Mouse (Mus musculus) liver, embryonic 16.5 days (tissue): ENCODE results near the gene Cbs. TPM values are rescaled to one million over a fixed set of nuclear protein-coding genes. Genes with fewer than 3 reads are reported as not detected.
A peak's percentile ranks its signal among the peaks of the same experiment; 100 is the strongest.

Experiments
- ATAC-seq: fragments of 200-750 bp; cut with Nextera tagmentation; 2 replicates; pipeline ENCODE4 v1.8.0; 2017; ENCODE audit warnings: low read depth, mild to moderate bottlenecking, moderate number of reproducible peaks, moderate library complexity
- H3K27ac ChIP-seq: fragments of 300-500 bp; sonication (generic); 2 replicates; pipeline ENCODE4 v1.5.1; 2014; ENCODE audit warnings: mild to moderate bottlenecking, low read length
- H3K27me3 ChIP-seq: fragments of 300-500 bp; sonication (generic); 2 replicates; pipeline ENCODE4 v1.6.1; 2014; ENCODE audit warnings: low read depth, low read length, mixed read lengths; ENCODE audit not compliant: control insufficient read depth, insufficient read depth
- H3K36me3 ChIP-seq: fragments of 300-500 bp; sonication (generic); 2 replicates; pipeline ENCODE4 v1.6.1; 2014; ENCODE audit warnings: mild to moderate bottlenecking; ENCODE audit not compliant: control insufficient read depth, insufficient read depth
- H3K4me1 ChIP-seq: fragments of 300-500 bp; sonication (generic); 2 replicates; pipeline ENCODE4 v1.6.1; 2014; ENCODE audit warnings: low read depth, low read length, mixed read lengths; ENCODE audit not compliant: control insufficient read depth
- H3K4me2 ChIP-seq: fragments of 300-500 bp; sonication (generic); 2 replicates; pipeline ENCODE4 v1.6.1; 2014; ENCODE audit warnings: low read depth, low read length, mixed read lengths
- H3K4me3 ChIP-seq: fragments of 300-500 bp; sonication (generic); 2 replicates; pipeline ENCODE4 v1.5.1; 2014; ENCODE audit warnings: low read depth, mild to moderate bottlenecking, low read length
- H3K9ac ChIP-seq: fragments of 300-500 bp; sonication (generic); 2 replicates; pipeline ENCODE4 v1.6.1; 2014; ENCODE audit warnings: low read depth, low read length
- H3K9me3 ChIP-seq: fragments of 300-500 bp; sonication (generic); replicated peaks from 2 replicates; pipeline ENCODE4 v1.6.1; 2016; ENCODE audit warnings: low read length; ENCODE audit not compliant: control insufficient read depth
- WGBS: fragments of 180-500 bp; shearing (Covaris S2); extraction: QIAGEN DNeasy Blood & Tissue Kit; methylation state at CpG from one replicate; pipeline ENCODE4 v1.1.7; 2014; ENCODE audit not compliant: insufficient replicate concordance; 5-methylcytosine and 5-hydroxymethylcytosine counted together
- polyA plus RNA-seq: library from polyadenylated mRNA; unstranded; fragments of >200 nt; fragmentation: Nextera tagmentation; extraction: Ambion mirVana; gene quantifications from 2 replicates; pipeline ENCODE4 v1.2.1, GENCODE M21; 2015

Cbs gene
- 59.8 and 69.0 TPM in 2 replicates for polyA plus RNA-seq

GRCm38 (mm10) chr17:31636942-31637811 lies at the start of gene Cbs:
TSS of gene Cbs (minus strand) at chr17:31637238.
- no peaks in the 10 kb centered on the region for H3K36me3 ChIP-seq
- H3K27me3 ChIP-seq, result peaks cover 25% of the 10 kb centered on the region
- peak within 1 kb of the TSS; percentile 62 for H3K4me2 ChIP-seq
- peak; percentile 88 for ATAC-seq
- H3K27ac ChIP-seq, result peak within 1 kb of the TSS; percentile 91
- peak within 1 kb of the TSS; percentile 60 for H3K4me3 ChIP-seq
- 1% methylated on average over 60 of the region's 61 CpGs for WGBS
- peaks cover 6% of the 10 kb centered on the region for H3K4me1 ChIP-seq
- peak within 1 kb of the TSS; percentile 57 for H3K9ac ChIP-seq
- no peaks in the 10 kb centered on the region for H3K9me3 ChIP-seq

GRCm38 (mm10) chr17:31686225-31686564 lies 49.2 kb upstream of the Cbs start:
- H3K4me3 ChIP-seq, result no peak overlapping the region
- H3K27me3 ChIP-seq, result no peaks in the 10 kb centered on the region
- H3K9me3 ChIP-seq, result no peaks in the 10 kb centered on the region
- peaks cover 2% of the 10 kb centered on the region; the same call in 1 of the 2 replicates for H3K4me1 ChIP-seq
- no peaks in the 10 kb centered on the region for H3K36me3 ChIP-seq
- WGBS, result 43% methylated on average over 3 of the region's 3 CpGs
- no peak overlapping the region for H3K27ac ChIP-seq
- no peak for ATAC-seq
- H3K4me2 ChIP-seq, result no peak overlapping the region
- H3K9ac ChIP-seq, result no peak overlapping the region

DNA sequence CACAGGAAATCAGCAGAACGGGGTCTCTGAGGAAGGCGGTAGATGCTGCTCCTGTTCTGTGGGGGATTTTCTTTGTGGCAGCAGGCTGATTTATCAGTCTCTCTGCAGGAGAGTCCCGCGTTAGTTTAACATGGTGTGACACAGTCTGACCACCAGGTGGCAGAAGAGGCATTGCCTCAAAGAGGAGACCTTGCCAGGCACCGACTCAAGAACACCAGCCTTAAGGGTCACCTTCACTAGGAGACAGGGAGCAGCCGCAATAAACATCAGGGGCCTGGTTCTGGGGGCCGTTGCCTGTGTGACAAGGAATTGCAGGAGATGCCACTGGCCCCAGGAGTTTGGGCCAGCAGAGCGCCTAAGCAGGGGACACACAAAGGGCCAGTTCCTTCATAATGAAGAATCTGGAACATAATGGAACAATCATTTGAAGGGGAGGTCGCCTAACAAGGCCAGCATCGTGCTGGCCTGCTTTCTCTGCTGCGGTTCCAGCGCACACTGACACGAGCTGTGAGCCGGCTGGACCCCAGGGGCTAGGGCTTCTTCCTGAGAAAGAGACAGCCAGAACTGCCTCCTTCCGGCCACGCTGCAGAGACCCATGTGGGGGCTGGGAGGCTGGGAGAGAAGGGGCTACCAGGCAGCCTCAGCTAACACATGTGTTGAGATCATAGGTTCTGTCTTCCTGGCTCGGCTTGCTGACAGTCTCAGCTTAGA lies 48.6 kb upstream of the Cbs start:
- Histone ChIP-seq H3K4me1 (peaks cover 2% of the 10 kb centered on the region; the same call in 1 of the 2 replicates), H3K9me3 (no peaks in the 10 kb centered on the region), H3K4me2 (no peak overlapping the region), H3K4me3 (no peak overlapping the region), H3K36me3 (no peaks in the 10 kb centered on the region), H3K9ac (no peak overlapping the region), H3K27me3 (no peaks in the 10 kb centered on the region), H3K27ac (no peak overlapping the region)
- no peak for ATAC-seq
- WGBS, result 21% methylated on average over 17 of the region's 17 CpGs

GRCm38 (mm10) chr17:31680450-31680849 lies 43.4 kb upstream of the Cbs start:
- ATAC-seq, result no peak
- Histone ChIP-seq H3K27me3 (no peaks in the 10 kb centered on the region), H3K27ac (no peak overlapping the region), H3K9me3 (no peaks in the 10 kb centered on the region), H3K4me3 (no peak overlapping the region), H3K9ac (no peak overlapping the region), H3K36me3 (no peaks in the 10 kb centered on the region), H3K4me2 (no peak overlapping the region), H3K4me1 (no peaks in the 10 kb centered on the region)
- 18% methylated on average over 2 of the region's 2 CpGs for WGBS

- H3K27ac ChIP-seq, result no peak within 1 kb of the TSS
- no peaks in the 10 kb centered on the region for H3K27me3 ChIP-seq
- WGBS, result 73% methylated on average over 8 of the region's 8 CpGs
- H3K9ac ChIP-seq, result no peak within 1 kb of the TSS
- no peak within 1 kb of the TSS for H3K4me3 ChIP-seq
- H3K36me3 ChIP-seq, result no peaks in the 10 kb centered on the region
- H3K4me2 ChIP-seq, result no peak within 1 kb of the TSS
- no peaks in the 10 kb centered on the region for H3K4me1 ChIP-seq
- ATAC-seq, result no peak
- H3K9me3 ChIP-seq, result no peaks in the 10 kb centered on the region
Measured at GRCm38 (mm10) chr17:31677507-31677906, 40.5 kb upstream of the Cbs start, which contains the start of gene Cryaa. TSS of gene Cryaa (plus strand) at chr17:31677807.

- Histone ChIP-seq H3K4me2 (no peak overlapping the region), H3K9me3 (no peaks in the 10 kb centered on the region), H3K4me3 (no peak overlapping the region), H3K27me3 (no peaks in the 10 kb centered on the region), H3K9ac (no peak overlapping the region), H3K27ac (no peak overlapping the region), H3K36me3 (no peaks in the 10 kb centered on the region), H3K4me1 (no peaks in the 10 kb centered on the region; the same call in 1 of the 2 replicates)
- no peak for ATAC-seq
- 62% methylated on average over 1 of the region's 1 CpGs for WGBS
Measured at GRCm38 (mm10) chr17:31674426-31674825, 37.4 kb upstream of the Cbs start.

DNA sequence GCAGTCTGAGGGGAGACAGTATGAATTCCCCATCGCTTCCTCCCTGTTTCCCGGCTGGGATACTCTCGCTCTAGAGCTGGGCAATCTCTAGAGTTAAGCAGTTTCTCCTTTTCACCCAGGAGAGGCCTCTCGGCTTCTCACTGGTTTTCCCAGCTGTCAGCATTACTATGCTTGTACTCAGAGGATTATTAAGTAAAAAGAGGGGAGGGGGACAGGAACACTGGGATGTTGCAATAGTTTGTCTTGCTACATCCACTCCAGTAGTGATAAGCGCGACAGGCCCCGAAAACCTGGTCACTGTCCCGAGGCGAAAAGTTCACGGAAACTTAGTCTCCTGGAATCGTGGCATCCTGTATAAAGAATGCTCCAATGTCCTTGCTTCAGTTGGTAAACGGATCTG lies 35.2 kb upstream of the Cbs start:
- H3K27me3 ChIP-seq, result no peaks in the 10 kb centered on the region
- peak; percentile 37; the same call in 1 of the 2 replicates for ATAC-seq
- no peak overlapping the region for H3K9ac ChIP-seq
- H3K9me3 ChIP-seq, result no peaks in the 10 kb centered on the region
- H3K4me1 ChIP-seq, result no peaks in the 10 kb centered on the region; the same call in 1 of the 2 replicates
- no peak overlapping the region for H3K4me3 ChIP-seq
- no peaks in the 10 kb centered on the region for H3K36me3 ChIP-seq
- peak overlapping the region; percentile 18; the same call in 1 of the 2 replicates for H3K27ac ChIP-seq
- H3K4me2 ChIP-seq, result no peak overlapping the region
- 59% methylated on average over 12 of the region's 12 CpGs for WGBS

- Histone ChIP-seq H3K4me2 (no peak overlapping the region), H3K4me1 (no peaks in the 10 kb centered on the region; the same call in 1 of the 2 replicates)
- 56% methylated on average over 8 of the region's 8 CpGs for WGBS
Measured at GRCm38 (mm10) chr17:31671698-31672097, 34.7 kb upstream of the Cbs start.

DNA sequence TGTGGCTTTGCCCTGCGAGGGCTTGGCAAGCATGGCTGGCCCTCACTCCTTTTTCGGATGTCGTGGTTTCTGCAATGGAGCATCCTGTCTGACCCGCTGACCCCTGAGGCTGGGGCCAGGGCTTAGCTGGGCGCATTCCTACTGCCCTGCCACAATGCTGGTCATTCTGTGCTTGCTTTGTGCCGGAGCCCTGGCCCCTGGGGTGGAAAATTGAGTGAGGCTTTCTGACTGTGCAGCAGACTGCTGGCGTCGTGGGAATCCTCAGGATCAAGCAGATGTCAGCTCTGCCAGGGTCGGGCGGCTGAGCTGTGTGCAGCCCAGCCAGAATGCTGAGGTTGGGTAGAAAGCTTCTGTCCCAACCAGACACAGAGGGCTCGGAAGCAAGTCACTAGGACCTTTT lies 33.1 kb upstream of the Cbs start:
- no peak for ATAC-seq
- Histone ChIP-seq H3K4me3 (no peak overlapping the region), H3K36me3 (no peaks in the 10 kb centered on the region), H3K4me1 (no peaks in the 10 kb centered on the region; the same call in 1 of the 2 replicates), H3K9me3 (no peaks in the 10 kb centered on the region), H3K27me3 (no peaks in the 10 kb centered on the region), H3K4me2 (no peak overlapping the region), H3K9ac (no peak overlapping the region), H3K27ac (no peak overlapping the region)
- WGBS, result 49% methylated on average over 11 of the region's 11 CpGs

More at GRCm38 (mm10) chr17:31671698-31672097, 34.7 kb upstream of the Cbs start:
- H3K9ac ChIP-seq, result no peak overlapping the region
- no peaks in the 10 kb centered on the region for H3K27me3 ChIP-seq
- peak; percentile 72 for ATAC-seq
- H3K9me3 ChIP-seq, result no peaks in the 10 kb centered on the region
- no peak overlapping the region for H3K4me3 ChIP-seq
- no peak overlapping the region for H3K27ac ChIP-seq
- H3K36me3 ChIP-seq, result no peaks in the 10 kb centered on the region
